Mouse (Mus musculus) Patski (cell line): ENCODE measurements around the gene Gm45753. TPM values are rescaled to one million over a fixed set of nuclear protein-coding genes. Genes with fewer than 3 reads are reported as not detected.
A peak's percentile ranks its signal among the peaks of the same experiment; 100 is the strongest.

Source experiments
- ATAC-seq: fragments of 100-300 bp; one replicate; pipeline ENCODE4 v1.8.0; 2021
- CTCF ChIA-PET: fragments of 350-600 bp; sonication (Branson Sonifier 250); formaldehyde crosslinking; loops from one replicate; lab custom pipeline; 2022; ENCODE audit warnings: inconsistent platforms; lab: Charles Lee
- POLR2A ChIA-PET: fragments of 350-600 bp; sonication (Branson Sonifier 250); formaldehyde crosslinking; loops from one replicate; lab custom pipeline; 2022; ENCODE audit warnings: antibody characterized with exemption, inconsistent platforms; lab: Charles Lee
- DNase-seq: peaks from one replicate; pipeline ENCODE4 v3.0.0-alpha.2; 2011; ENCODE audit warnings: low read depth, low spot score
- H3K27me3 ChIP-seq: fragments of 371-371 bp; one replicate; pipeline ENCODE4 v1.5.1; 2021
- CTCF ChIP-seq: fragments of 100-300 bp; IDR thresholded peaks from one replicate; pipeline ENCODE4 v1.5.1; 2021
- in situ Hi-C: fragments of 300-500 bp; cut with MboI; formaldehyde crosslinking; loops from 3 replicates; pipeline ENCODE4 v1.11.1; 2018; ENCODE audit warnings: low pct_unique_long_range_greater_than_20kb, mixed read lengths
- polyA plus RNA-seq: library from polyadenylated mRNA; unstranded; gene quantifications from one replicate; pipeline ENCODE4 v1.2.3, GENCODE M21; 2021

Gm45753 gene
- polyA plus RNA-seq, 1 experiment from 2014 or later, result 0.03 TPM

DNA sequence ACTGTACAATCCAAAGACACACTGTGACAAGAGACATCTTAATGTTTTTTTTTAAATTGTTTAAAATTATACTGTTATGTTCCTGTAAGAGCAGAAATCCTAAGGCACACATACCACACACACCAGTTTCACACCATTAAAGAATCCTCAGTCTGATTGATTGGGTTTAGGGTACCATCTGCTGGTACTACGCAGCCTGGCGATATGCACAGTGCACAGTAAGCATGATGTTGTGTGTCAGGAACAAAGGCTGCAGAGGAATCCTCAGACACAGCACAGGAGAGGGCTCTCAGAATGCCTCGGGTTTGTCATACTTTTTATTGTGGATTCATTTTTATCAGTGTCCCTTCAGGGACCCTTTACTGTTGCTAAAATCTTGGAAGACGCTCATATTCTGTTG, 33.9 kb downstream of the Gm45753 start:
- H3K27me3 ChIP-seq, result peaks cover 26% of the 10 kb centered on the region
- in situ Hi-C loops, result no loop called here
- no peak for TF ChIP-seq CTCF
- ChIA-PET POLR2A (no interaction called here), CTCF (no interaction called here)
- ATAC-seq (no peak), DNase-seq (no peak)

DNA sequence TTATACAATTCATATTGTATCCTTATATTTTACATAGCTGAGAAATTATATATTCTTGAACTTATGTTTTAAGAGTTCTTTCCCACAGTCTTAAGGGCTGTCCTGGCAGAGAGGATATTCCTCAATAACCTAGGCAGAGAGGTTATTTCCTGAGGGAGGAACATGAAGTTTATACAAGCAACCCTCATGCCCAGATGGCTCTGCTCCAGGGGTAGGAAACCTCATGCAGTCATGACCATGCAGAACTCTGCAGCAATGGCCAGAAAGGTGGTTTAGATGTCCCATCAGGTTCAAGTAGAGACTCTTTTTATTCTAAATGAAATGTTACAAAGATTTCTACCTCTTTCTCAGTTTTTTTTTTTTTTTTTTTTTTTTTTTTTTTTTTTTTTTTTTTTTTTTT, 39.2 kb downstream of the Gm45753 start:
- DNase-seq (no peak), ATAC-seq (no peak)
- no peak for TF ChIP-seq CTCF
- CTCF ChIA-PET, result interaction anchor here (1.1 kb wide), 1 partner anchor 10 kb away, joined by 3 read pairs; no protein-coding TSS in a partner anchor
- in situ Hi-C loops, result no loop called here
- H3K27me3 ChIP-seq, result peaks cover 22% of the 10 kb centered on the region
- POLR2A ChIA-PET, result interaction anchor here (0.7 kb wide), 1 partner anchor 28 kb away, joined by 3 read pairs; no protein-coding TSS in a partner anchor

DNA sequence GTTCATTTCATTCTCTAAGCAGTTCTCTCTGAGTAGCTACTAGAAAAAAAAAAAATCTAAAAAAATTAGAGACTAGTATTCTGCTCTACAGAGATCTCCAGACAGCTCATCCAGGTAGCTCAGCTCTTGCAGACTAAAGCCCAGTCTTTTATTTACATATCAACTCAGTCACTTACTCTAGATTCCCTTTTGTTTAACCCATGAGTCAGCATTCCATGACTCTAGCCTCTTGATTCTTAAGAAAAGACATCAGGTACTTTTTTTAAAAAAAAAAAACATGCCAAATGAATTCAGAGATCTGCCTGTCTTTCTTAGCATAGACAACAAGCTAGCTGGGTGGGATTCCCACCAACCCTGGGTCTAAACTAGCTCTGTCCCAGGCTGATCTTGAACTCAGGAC, 39.8 kb downstream of the Gm45753 start:
- ChIA-PET CTCF (interaction anchor here (0.7 to 1.1 kb wide), 3 partner anchors 11 to 84 kb away, joined by 3 read pairs; no protein-coding TSS in a partner anchor), POLR2A (interaction anchor here (0.7 kb wide), 2 partner anchors 27 to 121 kb away, joined by 3 read pairs; no protein-coding TSS in a partner anchor)
- DNase-seq, result no peak
- no peak for ATAC-seq
- in situ Hi-C loops, result no loop called here
- peaks cover 21% of the 10 kb centered on the region for H3K27me3 ChIP-seq
- no peak for TF ChIP-seq CTCF

DNA sequence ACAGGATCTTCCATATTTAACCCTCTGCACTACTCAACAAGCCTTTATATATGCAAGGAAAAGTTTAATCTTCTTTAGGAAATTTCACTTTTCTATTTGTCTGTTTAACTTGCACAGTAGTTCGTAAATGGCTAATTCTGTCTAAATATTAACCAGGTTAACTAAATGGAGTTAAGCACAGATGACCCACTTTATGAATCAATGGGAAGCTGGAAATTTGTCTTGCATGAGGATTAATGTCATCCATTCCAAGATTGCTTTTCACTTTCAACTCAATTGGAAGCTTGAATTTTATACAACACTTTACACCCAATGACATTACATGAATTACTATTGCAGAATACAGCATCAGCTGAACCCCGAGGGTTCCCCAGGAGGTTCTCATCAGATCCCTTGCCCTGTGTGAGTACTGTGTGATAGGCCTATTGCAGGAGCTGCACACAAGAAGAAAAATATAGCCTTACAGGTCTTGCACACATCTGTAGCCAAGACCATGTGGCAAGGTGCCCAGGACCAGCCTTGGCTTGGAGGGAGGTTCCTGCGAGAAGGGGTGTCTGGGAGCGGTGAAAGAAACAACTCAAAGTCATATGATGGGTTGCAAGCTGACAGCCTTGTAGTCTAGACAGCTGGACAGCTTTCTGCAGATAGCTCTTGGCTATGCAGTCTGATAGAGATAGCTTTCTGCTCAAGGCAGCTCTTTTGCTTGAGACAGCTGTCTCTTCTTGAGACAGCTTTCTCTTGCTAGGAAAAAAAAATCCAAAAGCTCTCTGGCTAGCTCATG, 40.5 kb downstream of the Gm45753 start:
- in situ Hi-C loops, result no loop called here
- TF ChIP-seq CTCF, result no peak
- ATAC-seq (no peak), DNase-seq (no peak)
- POLR2A ChIA-PET, result interaction anchor here (0.7 kb wide), 1 partner anchor 121 kb away, joined by 3 read pairs; no protein-coding TSS in a partner anchor
- peaks cover 15% of the 10 kb centered on the region for H3K27me3 ChIP-seq
- CTCF ChIA-PET, result interaction anchor here (0.7 to 1.1 kb wide), 3 partner anchors 11 to 85 kb away, joined by 3 read pairs; no protein-coding TSS in a partner anchor

DNA sequence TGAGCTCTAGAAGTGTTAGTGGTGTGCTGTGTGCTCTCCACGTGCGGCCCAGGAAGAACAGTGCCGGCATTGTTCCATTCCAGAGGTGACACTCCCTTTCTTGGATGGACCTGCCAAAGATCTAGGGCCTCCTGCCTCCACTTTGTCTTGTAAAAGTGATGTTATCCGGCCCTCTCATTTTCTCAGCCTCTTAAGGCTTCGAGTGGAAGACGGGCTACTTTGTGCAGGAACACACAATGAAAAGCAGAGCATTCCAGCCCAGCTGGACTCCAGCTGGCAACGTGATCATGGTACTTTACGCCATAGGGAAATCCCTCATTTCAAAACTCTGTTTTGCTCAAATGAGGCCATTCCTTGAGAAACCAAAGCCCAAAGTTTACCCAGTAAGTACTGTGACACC, 41.3 kb downstream of the Gm45753 start:
- DNase-seq (no peak), ATAC-seq (no peak)
- in situ Hi-C loops, result no loop called here
- peaks cover 10% of the 10 kb centered on the region for H3K27me3 ChIP-seq
- CTCF ChIA-PET, result no interaction called here
- TF ChIP-seq CTCF, result no peak
- POLR2A ChIA-PET, result no interaction called here

DNA sequence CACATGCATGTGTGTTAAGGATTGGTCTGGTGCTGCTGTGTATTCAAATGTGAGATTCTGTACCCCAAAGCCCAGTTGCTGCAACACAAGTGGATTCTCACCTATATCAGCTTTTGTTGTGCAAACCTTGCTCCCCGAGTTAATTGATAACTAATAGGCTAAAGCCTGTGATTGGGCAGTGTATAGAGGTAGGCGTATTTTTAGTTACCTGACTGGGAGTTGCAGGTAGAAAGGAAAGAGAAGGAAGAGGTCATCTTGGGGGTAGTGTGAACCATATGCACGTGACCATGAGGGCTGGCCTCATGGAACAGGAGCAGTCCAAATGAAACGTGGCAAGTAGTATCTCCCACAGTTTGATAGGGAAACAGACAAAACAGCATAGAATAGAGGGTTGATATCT, 43.3 kb downstream of the Gm45753 start:
- no peak for DNase-seq
- in situ Hi-C loops, result no loop called here
- no peak for TF ChIP-seq CTCF
- CTCF ChIA-PET, result no interaction called here
- POLR2A ChIA-PET, result no interaction called here
- ATAC-seq, result no peak
- peaks cover 6% of the 10 kb centered on the region for H3K27me3 ChIP-seq

DNA sequence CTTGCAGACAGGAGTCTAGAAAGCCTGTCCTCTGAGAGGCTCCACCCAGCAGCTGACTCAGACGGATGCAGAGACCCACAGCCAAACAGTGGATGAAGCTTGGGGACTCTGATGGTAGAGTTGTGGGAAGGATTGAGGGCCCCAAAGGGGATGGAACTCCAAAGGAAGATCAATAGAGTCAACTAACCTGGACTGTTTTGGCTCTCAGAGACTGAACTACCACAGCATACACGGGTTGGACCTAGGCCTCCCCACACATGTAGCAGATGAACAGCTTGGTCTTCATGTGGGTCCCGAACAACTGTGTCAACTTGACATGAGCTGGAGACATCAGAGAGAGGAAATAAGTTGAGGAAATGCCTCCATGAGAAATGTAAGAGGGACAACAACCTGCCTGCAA, 45.4 kb downstream of the Gm45753 start:
- H3K27me3 ChIP-seq, result no peaks in the 10 kb centered on the region
- in situ Hi-C loops, result no loop called here
- POLR2A ChIA-PET, result no interaction called here
- DNase-seq (no peak), ATAC-seq (no peak)
- TF ChIP-seq CTCF, result no peak
- CTCF ChIA-PET, result no interaction called here

DNA sequence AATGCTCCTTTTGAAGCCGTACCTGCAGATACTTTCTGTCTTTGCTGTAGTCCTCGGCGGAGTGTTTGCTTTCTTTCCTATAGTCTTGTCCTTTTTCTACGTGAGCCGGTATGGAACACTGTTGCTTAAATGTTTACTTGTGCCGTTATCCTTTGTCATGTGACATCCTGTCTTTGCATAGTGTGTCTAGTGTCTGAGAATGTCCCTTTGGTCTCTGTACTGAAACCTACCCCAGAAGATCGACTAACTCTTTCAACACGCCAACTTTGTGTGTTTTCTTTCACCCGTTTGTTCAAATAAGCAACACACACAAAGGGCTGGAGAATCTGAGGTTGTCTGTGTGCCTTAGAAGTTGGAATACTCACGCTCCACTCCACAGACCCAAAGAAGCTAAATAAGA, 46.3 kb downstream of the Gm45753 start, which contains the start of gene F11:
F11 (minus strand) TSS at position 112 of the 400 bp plus-strand sequence.
- POLR2A ChIA-PET, result no interaction called here
- in situ Hi-C loops, result no loop called here
- H3K27me3 ChIP-seq, result no peaks in the 10 kb centered on the region
- ATAC-seq (no peak), DNase-seq (no peak)
- TF ChIP-seq CTCF, result no peak
- CTCF ChIA-PET, result no interaction called here

DNA sequence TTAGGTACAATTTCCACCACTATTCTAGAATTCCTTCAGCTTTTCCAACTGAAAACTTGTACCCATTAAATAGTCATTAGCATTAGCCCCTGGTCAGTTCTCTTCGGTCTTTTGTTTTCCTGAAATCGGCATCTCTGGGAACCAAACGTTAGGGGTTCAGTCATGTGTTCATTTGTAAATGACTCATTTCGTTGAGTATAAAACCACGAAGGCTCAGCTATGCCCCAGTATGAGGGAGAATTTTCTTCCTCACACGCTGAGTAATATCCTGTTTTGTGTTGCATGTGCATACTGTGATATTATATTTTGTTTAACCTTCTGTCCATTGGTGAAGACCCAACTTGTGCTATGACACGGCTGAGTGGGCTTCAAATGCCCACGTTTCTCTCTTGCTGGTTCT, 49.8 kb downstream of the Gm45753 start:
- in situ Hi-C loops, result no loop called here
- TF ChIP-seq CTCF, result no peak
- ChIA-PET CTCF (no interaction called here), POLR2A (no interaction called here)
- peak; percentile 24 for DNase-seq
- peaks cover 8% of the 10 kb centered on the region for H3K27me3 ChIP-seq
- peak; percentile 89 for ATAC-seq

DNA sequence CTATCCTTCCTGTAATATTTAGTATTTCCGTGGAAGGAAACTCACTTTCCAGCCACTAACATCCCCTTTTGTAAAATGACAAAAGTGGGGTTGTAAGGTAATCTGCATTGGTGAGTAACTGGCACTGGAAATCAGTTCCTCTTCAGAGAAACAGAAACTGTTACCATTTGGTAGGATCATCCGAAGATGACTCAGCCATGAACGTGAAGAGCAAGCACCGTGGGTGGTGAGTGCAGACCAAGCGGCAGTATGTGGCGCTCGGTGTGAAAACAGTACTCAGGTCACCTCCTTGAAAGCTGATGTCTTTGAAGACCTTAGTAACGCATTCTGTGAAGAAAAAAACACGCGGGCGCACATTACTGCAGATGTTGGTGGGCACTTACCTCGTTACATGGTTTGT, 53.2 kb downstream of the Gm45753 start:
- ATAC-seq, result no peak
- peaks cover 19% of the 10 kb centered on the region for H3K27me3 ChIP-seq
- ChIA-PET CTCF (interaction anchor here (1.4 kb wide), 1 partner anchor 19 kb away, joined by 7 read pairs; no protein-coding TSS in a partner anchor), POLR2A (interaction anchor here (0.7 kb wide), 1 partner anchor 14 kb away, joined by 4 read pairs; no protein-coding TSS in a partner anchor)
- in situ Hi-C loops, result no loop called here
- TF ChIP-seq CTCF, result no peak
- no peak for DNase-seq
